Mouse (Mus musculus) monocyte, adult 59 days (primary cell): Measurements from ENCODE around the gene Ceacam3. TPM values are rescaled to one million over a fixed set of nuclear protein-coding genes. Genes with fewer than 3 reads are reported as not detected.

ENCODE experiments used
- total RNA-seq, 2 experiments: library from RNA; stranded (reverse); gene quantifications; one replicate each; pipeline ENCODE4 v1.2.4; 2023

Gene Ceacam3
- not detected for total RNA-seq

DNA sequence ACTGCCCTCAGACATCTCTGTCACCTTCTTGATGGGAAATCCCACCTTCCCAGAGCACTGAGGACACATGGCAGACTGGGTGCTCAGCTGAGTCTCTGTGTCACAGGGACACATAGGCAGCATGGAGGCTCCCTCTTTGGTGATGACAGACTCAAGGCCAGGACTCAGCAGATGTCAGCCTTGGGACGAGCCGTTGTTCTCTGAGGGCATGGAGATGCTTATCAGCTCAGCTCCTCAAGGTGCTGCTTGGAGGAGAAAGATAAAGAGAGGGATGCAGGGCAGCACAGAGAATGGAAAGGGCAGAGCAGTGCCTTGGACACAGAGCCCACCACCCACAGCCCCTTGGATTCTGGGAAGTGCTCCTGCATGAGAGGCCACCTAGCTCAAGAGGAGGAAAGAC is at the start of gene Ceacam3:
Gene Ceacam3, plus strand, starts transcription at position 352 of the 400 bp plus-strand sequence.

DNA sequence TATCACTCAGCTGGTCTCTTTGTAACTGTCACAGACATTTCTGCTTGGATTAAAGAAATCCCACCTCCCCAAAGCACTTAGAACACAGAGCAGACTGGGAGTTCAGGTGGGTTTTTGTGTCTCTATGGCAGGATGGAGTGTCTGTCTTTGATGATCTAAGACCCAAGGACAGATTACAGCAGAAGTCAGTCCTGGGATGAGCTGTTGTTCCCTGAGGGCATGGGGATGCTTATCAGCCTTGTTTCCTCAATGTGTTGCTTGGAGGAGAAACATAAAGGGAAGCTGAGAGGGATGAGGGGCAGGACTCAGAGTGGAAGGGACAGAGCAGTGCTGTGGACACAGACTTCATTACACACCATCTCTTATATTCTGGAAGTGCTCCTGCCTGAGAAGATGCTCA is 53.1 kb downstream of the Ceacam3 start, which contains the start of gene Psg29:
Gene Psg29, plus strand, starts transcription at position 301 of the 400 bp plus-strand sequence.

Other genes starting within 250 kb of the Ceacam3 start
- 10 to 100 TPM; 43.3 to 46.2 TPM for gene Ptgir, start 243.8 kb upstream of the Ceacam3 start, total RNA-seq
- 100 to 1,000 TPM; 117 to 133 TPM for gene Calm3, start 226.2 kb upstream of the Ceacam3 start, total RNA-seq
- gene Pnmal2, start 205.6 kb upstream of the Ceacam3 start, total RNA-seq: under 1 TPM in 1 of 2 experiments, not detected in 1; 0.10 TPM
- not detected for gene Pnmal1, start 190.6 kb upstream of the Ceacam3 start, total RNA-seq
- not detected for gene Gm42372, start 167.2 kb upstream of the Ceacam3 start, total RNA-seq
- not detected for gene Ccdc8, start 157.6 kb upstream of the Ceacam3 start, total RNA-seq
- gene Ppp5c, start 122.4 kb upstream of the Ceacam3 start, total RNA-seq: 10 to 100 TPM; 76.2 to 77.0 TPM
- under 1 TPM in 1 of 2 experiments, not detected in 1; 0.24 TPM for gene Hif3a, start 87.9 kb upstream of the Ceacam3 start, total RNA-seq
- under 1 TPM; 0.15 to 0.18 TPM for gene Psg16, start 76.2 kb upstream of the Ceacam3 start, total RNA-seq
- gene Psg29, start 53.2 kb downstream of the Ceacam3 start, total RNA-seq: not detected